Mouse (Mus musculus) embryonic facial prominence, embryonic 14.5 days (tissue): ENCODE measurements around the gene Hck. TPM values are rescaled to one million over a fixed set of nuclear protein-coding genes. Genes with fewer than 3 reads are reported as not detected.

Source experiments
- ATAC-seq: fragments of 200-750 bp; cut with Nextera tagmentation; 2 replicates; pipeline ENCODE4 v1.8.0; 2017; ENCODE audit warnings: low read depth, moderate number of reproducible peaks, moderate TSS enrichment
- DNase-seq: peaks from one replicate; pipeline ENCODE4 v3.0.0-alpha.2; 2015; ENCODE audit warnings: low spot score
- H3K27ac ChIP-seq: fragments of 300-500 bp; sonication (generic); replicated peaks from 2 replicates; pipeline ENCODE4 v1.5.1; 2014; ENCODE audit warnings: low read depth, mild to moderate bottlenecking, low read length, moderate library complexity
- H3K27me3 ChIP-seq: fragments of 300-500 bp; sonication (generic); replicated peaks from 2 replicates; pipeline ENCODE4 v1.6.1; 2014; ENCODE audit warnings: low read length; ENCODE audit not compliant: control insufficient read depth, insufficient read depth
- H3K36me3 ChIP-seq: fragments of 300-500 bp; sonication (generic); 2 replicates; pipeline ENCODE4 v1.6.1; 2014; ENCODE audit warnings: low read length, mixed read lengths; ENCODE audit not compliant: control insufficient read depth, insufficient read depth
- H3K4me1 ChIP-seq: fragments of 300-500 bp; sonication (generic); 2 replicates; pipeline ENCODE4 v1.6.1; 2014; ENCODE audit warnings: antibody characterized with exemption, low read length; ENCODE audit not compliant: control insufficient read depth, insufficient read depth
- H3K4me2 ChIP-seq: fragments of 300-500 bp; sonication (generic); 2 replicates; pipeline ENCODE4 v1.6.1; 2014; ENCODE audit warnings: low read depth, mild to moderate bottlenecking, low read length, moderate library complexity, mixed read lengths
- H3K4me3 ChIP-seq: fragments of 300-500 bp; sonication (generic); 2 replicates; pipeline ENCODE4 v1.5.1; 2014; ENCODE audit warnings: low read depth, mild to moderate bottlenecking, low read length
- H3K9ac ChIP-seq: fragments of 300-500 bp; sonication (generic); 2 replicates; pipeline ENCODE4 v1.6.1; 2014; ENCODE audit warnings: low read depth, mild to moderate bottlenecking, low read length, moderate library complexity, mixed read lengths
- H3K9me3 ChIP-seq: fragments of 300-500 bp; sonication (generic); 2 replicates; pipeline ENCODE4 v1.6.1; 2016; ENCODE audit warnings: low read length; ENCODE audit not compliant: control insufficient read depth
- WGBS: fragments of 180-500 bp; shearing (Covaris S2); extraction: QIAGEN DNeasy Blood & Tissue Kit; methylation state at CpG from one replicate; pipeline ENCODE4 v1.1.7; 2014; 5-methylcytosine and 5-hydroxymethylcytosine counted together
- polyA plus RNA-seq: library from polyadenylated mRNA; unstranded; fragments of >200 nt; fragmentation: Nextera tagmentation; extraction: Ambion mirVana; gene quantifications from 2 replicates; pipeline ENCODE4 v1.2.1, GENCODE M21; 2014

Gene Hck
- polyA plus RNA-seq, 1 experiment from 2014 or later = 11.6 TPM

DNA sequence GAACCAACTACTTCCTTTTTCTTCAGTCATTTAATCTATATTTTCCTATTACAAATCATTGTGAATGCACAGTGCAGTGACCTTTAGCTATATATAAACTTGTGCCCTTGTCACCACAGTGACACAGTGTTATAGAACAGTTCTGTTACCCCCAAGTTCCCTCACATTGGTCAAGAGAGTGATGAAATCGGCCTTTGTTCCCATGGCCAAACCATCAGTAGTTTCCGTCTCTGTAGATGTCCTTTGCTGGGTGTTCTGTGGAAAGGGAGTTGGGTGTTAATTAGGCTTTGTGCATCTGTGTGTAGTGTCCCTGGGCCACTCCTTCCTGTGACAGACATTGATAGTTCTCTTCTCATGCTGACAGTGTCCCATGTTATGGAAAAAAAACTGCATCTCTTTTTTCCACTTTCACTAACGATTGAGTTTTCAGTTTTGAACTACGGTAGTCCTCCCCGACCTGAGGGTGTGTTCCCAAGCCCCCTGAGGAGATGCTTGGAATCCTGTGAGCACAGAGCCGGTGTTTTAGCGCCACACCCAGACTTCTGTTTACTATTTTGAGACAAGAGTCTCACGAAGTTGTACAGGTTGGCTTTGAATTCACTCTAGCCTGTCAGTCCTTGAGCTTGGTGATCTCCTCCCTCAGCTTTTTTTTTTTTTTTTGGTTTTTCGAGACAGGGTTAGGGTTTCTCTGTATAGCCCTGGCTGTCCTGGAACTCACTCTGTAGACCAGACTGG, 62.4 kb downstream of the Hck start:
- no peaks in the 10 kb centered on the region for H3K9me3 ChIP-seq
- H3K36me3 ChIP-seq = no peaks in the 10 kb centered on the region; the same call in none of the 2 replicates
- no peaks in the 10 kb centered on the region for H3K27me3 ChIP-seq
- no peak overlapping the region for H3K27ac ChIP-seq
- DNase-seq (no peak), ATAC-seq (no peak)
- peaks cover 13% of the 10 kb centered on the region for H3K4me1 ChIP-seq
- WGBS = 85% methylated on average over 9 of the region's 9 CpGs
- H3K9ac ChIP-seq = no peak overlapping the region
- no peak overlapping the region for H3K4me2 ChIP-seq
- no peak overlapping the region for H3K4me3 ChIP-seq

DNA sequence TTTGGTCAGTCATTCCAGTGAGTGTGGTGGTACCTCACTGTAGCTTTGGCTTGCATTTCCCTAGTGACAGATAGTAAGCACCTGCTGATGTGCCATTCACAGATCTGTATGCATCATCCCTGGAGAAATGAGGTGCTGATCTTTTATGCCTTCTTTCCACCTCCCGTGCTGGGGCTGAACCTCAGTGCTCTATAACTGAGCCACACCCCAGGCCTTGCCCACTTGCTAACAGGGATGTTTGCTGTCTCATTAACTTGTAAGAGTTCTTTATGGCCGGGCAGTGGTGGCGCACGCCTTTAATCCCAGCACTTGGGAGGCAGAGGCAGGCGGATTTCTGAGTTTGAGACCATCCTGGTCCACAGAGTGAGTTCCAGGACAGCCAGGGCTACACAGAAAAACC, 63.7 kb downstream of the Hck start:
- no peak for DNase-seq
- H3K27me3 ChIP-seq = no peaks in the 10 kb centered on the region
- no peaks in the 10 kb centered on the region for H3K9me3 ChIP-seq
- peaks cover 13% of the 10 kb centered on the region for H3K4me1 ChIP-seq
- H3K27ac ChIP-seq = no peak overlapping the region
- no peak overlapping the region for H3K9ac ChIP-seq
- no peak overlapping the region for H3K4me3 ChIP-seq
- WGBS = 86% methylated on average over 5 of the region's 5 CpGs
- H3K36me3 ChIP-seq = no peaks in the 10 kb centered on the region; the same call in none of the 2 replicates
- H3K4me2 ChIP-seq = no peak overlapping the region
- no peak for ATAC-seq

DNA sequence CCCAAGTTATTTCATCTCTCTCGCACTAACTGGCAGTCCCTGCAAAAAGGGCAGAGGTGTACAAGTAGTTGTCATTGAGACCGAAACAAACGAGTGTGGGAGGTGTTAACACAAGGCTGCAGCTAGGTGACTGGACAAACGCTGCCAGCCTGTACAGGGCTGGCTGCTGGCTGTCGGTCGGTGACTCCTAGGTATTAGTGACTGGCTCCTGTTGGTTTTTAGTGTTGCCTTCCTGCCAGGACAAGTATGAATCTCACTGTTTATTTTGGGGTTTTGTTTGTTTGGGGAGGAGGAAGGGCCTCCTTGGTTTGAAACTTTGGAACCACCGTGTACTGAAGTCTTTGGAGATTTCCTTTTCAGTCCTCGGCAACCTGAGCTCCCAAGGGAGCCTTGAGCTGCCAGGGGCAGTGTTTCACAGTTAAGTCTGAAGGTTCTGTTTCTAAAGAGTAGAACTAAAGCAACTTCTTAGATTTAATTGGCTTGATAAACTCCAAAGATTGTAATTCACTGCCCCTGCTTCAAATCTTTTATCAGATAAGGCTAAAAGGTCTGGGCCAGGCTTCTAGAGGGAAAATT, 67.8 kb downstream of the Hck start:
- WGBS = 58% methylated on average over 8 of the region's 8 CpGs
- Histone ChIP-seq H3K27me3 (no peaks in the 10 kb centered on the region), H3K27ac (no peak overlapping the region), H3K9me3 (no peaks in the 10 kb centered on the region), H3K9ac (no peak overlapping the region), H3K36me3 (peaks cover 24% of the 10 kb centered on the region), H3K4me2 (no peak overlapping the region), H3K4me1 (no peaks in the 10 kb centered on the region), H3K4me3 (no peak overlapping the region)
- no peak for ATAC-seq
- peak; percentile 29 for DNase-seq

DNA sequence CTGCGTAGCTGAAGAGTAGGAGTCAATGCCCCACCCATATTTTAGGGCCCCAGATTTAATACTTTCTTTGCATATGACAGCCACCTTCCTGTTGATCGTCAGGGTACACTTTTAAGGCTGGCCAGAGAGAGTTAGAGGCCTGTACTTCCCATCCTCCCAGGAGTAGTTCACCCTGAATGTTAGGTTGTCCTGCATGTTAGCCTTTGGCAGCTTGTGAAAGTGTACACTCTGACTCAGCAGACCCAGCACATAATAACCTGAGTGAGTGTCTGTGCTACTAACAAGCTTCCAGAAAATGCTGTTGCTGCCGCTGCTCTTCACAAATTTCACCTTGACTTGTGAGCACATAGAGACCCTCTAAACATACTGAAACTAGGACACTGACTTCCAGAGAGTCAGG, 68.9 kb downstream of the Hck start:
- no peak for ATAC-seq
- 91% methylated on average over 3 of the region's 3 CpGs for WGBS

DNA sequence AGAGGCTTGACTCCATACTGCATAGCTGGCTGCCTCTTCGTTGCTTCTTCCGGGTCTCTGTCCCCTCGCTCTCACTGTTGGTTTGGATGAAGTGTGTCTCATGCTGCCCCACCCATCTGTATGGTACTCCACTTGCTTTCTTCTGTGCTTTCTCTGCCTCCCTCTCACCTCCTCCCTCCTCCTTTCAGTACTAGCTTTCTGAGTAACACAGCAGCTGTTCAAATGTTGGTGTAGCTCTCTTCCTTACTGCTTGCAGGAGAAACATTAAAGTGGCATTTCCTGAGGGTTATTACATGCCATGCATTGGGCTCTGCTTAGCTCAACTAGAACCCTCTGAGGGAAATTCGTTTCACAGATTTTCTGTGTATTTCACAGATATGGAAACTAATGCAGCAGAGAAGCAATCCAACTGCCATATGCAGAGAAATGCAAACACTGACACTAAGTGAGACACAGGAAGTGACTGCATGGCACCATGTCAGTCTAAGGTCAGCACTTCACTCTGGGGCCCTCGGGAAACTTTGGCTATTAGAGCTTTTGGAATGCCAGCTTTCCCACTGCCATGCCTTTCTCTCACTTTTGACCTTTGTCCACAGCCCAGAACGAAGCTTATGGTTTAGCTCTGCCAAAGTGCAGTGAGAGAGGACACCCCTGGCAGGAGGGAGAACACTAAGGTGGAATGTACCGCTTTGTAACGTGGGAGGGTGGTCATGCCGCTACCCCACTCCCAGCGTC, 71.0 kb downstream of the Hck start:
- no peak for ATAC-seq
- H3K36me3 ChIP-seq = peaks cover 55% of the 10 kb centered on the region

More for the DNA sequence above, 68.9 kb downstream of the Hck start:
- Histone ChIP-seq H3K4me1 (no peaks in the 10 kb centered on the region), H3K4me3 (no peak overlapping the region), H3K27ac (no peak overlapping the region), H3K27me3 (no peaks in the 10 kb centered on the region), H3K36me3 (peaks cover 34% of the 10 kb centered on the region), H3K9ac (no peak overlapping the region), H3K4me2 (no peak overlapping the region), H3K9me3 (no peaks in the 10 kb centered on the region)
- no peak for DNase-seq

DNA sequence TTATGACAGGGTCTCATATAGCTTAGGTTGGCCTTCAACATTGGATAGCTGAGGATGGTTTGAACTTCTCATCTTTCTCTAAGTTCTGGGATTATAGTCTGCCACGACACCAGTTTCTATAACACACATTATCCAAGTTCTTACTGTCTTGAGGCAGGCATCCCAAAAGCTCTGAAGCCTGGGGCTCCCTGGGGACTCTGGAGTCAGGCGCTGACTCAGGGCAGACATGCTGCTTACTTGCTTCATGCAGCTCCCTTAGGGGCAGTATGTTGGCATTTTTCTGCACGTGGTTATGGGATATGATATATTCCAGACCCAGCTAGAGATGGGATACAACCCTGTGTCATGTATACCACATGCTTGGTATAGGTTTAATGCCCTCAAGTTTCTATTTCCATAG, 71.7 kb downstream of the Hck start:
- Histone ChIP-seq H3K9ac (no peak overlapping the region), H3K36me3 (peaks cover 62% of the 10 kb centered on the region), H3K4me2 (no peak overlapping the region), H3K27me3 (no peaks in the 10 kb centered on the region), H3K9me3 (no peaks in the 10 kb centered on the region), H3K4me1 (no peaks in the 10 kb centered on the region), H3K4me3 (no peak overlapping the region), H3K27ac (no peak overlapping the region)
- no peak for ATAC-seq
- 64% methylated on average over 3 of the region's 3 CpGs for WGBS
- no peak for DNase-seq

More for the DNA sequence above, 71.0 kb downstream of the Hck start:
- no peaks in the 10 kb centered on the region for H3K27me3 ChIP-seq
- WGBS = 77% methylated on average over 10 of the region's 10 CpGs
- H3K9ac ChIP-seq = no peak overlapping the region
- no peak overlapping the region for H3K27ac ChIP-seq
- H3K4me3 ChIP-seq = no peak overlapping the region
- H3K4me1 ChIP-seq = no peaks in the 10 kb centered on the region
- no peak overlapping the region for H3K4me2 ChIP-seq
- no peaks in the 10 kb centered on the region for H3K9me3 ChIP-seq
- DNase-seq = no peak

DNA sequence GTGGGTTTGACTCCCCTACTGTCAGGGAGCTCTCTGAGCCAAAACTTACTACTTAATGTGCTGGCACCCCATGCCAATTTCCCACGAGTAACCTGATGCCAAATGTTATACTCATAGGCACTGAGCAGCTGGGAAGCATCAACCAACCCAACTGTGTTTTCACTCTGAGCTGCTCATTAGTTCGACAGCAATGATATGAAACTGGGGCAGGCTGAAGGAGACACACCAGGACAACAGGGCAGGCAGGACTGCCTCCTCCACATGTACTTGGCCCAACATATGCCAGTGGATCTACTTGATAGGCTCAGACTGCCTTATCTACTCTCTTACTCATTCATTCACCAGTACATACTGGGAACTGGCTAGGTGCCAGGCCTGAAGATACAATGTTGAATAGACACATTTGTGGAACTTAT, 77.9 kb downstream of the Hck start:
- 48% methylated on average over 2 of the region's 2 CpGs for WGBS
- Histone ChIP-seq H3K9me3 (no peaks in the 10 kb centered on the region), H3K27me3 (no peaks in the 10 kb centered on the region), H3K4me3 (no peak overlapping the region), H3K27ac (no peak overlapping the region), H3K4me1 (no peaks in the 10 kb centered on the region), H3K36me3 (peaks cover 99% of the 10 kb centered on the region), H3K9ac (no peak overlapping the region), H3K4me2 (no peak overlapping the region)
- ATAC-seq = no peak
- DNase-seq = peak; percentile 35

DNA sequence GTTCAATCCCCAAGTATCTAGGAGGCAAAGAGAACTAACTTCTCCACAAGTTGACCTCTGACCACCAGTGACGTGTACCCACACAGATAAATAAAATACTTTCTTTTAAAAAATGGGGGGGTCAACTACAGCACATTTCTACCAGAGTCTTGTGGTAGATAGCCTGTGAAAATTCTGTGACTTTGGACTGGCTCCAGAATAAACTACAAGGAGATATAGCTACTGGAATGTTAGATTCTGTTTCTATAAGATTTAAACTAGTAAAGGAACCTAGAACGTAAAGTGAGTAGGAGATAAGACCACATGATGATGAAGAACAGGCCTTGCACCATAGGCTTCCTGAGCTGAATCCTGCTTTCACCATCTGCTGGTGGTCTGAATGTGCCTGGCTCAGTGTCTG, 79.6 kb downstream of the Hck start:
- Histone ChIP-seq H3K36me3 (peaks cover 98% of the 10 kb centered on the region), H3K4me2 (no peak overlapping the region), H3K9ac (no peak overlapping the region), H3K4me3 (no peak overlapping the region), H3K27me3 (no peaks in the 10 kb centered on the region), H3K27ac (no peak overlapping the region), H3K9me3 (no peaks in the 10 kb centered on the region), H3K4me1 (no peaks in the 10 kb centered on the region)
- ATAC-seq (no peak), DNase-seq (no peak)
- 76% methylated on average over 2 of the region's 2 CpGs for WGBS
